Mouse (Mus musculus): ENCODE results near the gene Ar.
A peak's percentile ranks its signal among the peaks of the same experiment; 100 is the strongest.

Ar gene

DNA sequence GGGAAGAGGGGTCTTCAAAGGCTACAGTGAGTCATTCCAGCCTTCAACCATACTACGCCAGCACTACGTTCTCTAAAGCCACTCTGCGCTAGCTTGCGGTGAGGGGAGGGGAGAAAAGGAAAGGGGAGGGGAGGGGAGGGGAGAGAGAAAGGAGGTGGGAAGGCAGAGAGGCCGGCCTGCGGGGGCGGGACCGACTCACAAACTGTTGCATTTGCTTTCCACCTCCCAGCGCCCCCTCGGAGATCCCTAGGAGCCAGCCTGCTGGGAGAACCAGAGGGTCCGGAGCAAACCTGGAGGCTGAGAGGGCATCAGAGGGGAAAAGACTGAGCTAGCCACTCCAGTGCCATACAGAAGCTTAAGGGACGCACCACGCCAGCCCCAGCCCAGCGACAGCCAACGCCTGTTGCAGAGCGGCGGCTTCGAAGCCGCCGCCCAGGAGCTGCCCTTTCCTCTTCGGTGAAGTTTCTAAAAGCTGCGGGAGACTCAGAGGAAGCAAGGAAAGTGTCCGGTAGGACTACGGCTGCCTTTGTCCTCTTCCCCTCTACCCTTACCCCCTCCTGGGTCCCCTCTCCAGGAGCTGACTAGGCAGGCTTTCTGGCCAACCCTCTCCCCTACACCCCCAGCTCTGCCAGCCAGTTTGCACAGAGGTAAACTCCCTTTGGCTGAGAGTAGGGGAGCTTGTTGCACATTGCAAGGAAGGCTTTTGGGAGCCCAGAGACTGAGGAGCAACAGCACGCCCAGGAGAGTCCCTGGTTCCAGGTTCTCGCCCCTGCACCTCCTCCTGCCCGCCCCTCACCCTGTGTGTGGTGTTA is at the start of gene Ar:
Ar (plus strand) TSS at position 239 of the 812 bp plus-strand sequence.
- peak; percentile 12 for DNase-seq

GRCm38 (mm10) chrX:98149724-98150392 is 1.3 kb downstream of the Ar start:
- DNase-seq, result no peak

DNA sequence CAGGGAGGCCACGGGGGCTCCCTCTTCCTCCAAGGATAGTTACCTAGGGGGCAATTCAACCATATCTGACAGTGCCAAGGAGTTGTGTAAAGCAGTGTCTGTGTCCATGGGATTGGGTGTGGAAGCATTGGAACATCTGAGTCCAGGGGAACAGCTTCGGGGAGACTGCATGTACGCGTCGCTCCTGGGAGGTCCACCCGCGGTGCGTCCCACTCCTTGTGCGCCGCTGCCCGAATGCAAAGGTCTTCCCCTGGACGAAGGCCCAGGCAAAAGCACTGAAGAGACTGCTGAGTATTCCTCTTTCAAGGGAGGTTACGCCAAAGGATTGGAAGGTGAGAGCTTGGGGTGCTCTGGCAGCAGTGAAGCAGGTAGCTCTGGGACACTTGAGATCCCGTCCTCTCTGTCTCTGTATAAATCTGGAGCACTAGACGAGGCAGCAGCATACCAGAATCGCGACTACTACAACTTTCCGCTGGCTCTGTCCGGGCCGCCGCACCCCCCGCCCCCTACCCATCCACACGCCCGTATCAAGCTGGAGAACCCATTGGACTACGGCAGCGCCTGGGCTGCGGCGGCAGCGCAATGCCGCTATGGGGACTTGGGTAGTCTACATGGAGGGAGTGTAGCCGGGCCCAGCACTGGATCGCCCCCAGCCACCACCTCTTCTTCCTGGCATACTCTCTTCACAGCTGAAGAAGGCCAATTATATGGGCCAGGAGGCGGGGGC is 2.0 kb downstream of the Ar start:
- no peak for DNase-seq

GRCm38 (mm10) chrX:98189759-98190158 is 41.2 kb downstream of the Ar start:
- no peak for DNase-seq

DNA sequence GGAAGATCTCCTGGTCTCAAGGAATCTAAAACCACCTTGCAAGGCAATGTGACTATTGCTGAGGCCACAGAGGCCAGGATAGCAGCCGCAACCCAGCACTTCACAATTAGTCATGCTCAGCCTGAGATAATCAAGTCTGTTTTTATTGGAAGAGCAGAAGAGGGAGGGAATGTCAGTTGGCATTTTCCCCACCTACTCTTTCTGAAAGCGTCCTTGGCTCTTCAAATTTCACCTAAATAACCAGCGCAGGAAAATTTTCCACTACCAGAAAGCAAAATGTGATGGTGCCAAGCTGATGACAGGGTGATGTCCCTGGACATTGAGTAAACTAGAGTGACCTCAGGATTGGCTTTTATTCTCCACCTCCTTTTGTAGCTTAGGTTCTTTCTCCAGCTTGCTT is 57.2 kb downstream of the Ar start:
- DNase-seq, result no peak

DNA sequence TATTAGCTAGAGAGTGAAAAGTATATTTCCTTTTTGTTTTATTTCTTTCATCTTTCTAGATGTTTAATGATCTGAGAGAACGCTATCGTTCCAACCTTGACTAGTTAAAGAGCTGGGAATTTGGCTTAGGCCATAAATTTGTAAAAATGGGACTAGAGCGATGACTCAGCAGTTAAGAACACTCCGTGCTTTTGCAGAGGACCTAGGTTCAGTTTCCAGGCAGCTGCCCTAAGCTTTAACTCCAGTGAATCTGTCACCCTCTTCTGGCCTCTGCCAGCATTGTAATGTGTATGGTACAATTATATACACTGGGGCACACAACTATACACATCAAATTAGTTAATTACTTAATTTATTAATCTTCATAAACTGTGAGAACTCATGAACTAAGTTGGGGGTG is 58.6 kb downstream of the Ar start:
- no peak for DNase-seq

DNA sequence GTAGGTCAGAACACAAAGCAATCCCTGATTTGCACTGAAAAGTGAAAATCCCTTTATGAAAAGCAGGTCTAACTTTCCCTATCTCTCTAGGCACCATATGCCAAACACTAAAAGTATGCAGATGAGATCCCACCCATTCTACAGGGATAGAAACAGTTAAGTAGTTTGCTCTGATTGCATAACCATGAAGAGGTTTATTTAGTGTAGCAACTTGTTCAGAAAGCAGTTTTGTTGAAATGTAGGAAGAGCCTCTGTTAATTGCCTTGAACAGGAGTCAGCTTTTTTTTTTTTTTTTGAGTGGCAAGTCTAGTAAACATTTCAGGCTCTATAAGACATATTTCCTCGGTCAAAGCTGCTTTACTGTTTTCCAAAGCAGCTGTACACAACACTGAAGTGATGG is 67.5 kb downstream of the Ar start:
- DNase-seq, result no peak

DNA sequence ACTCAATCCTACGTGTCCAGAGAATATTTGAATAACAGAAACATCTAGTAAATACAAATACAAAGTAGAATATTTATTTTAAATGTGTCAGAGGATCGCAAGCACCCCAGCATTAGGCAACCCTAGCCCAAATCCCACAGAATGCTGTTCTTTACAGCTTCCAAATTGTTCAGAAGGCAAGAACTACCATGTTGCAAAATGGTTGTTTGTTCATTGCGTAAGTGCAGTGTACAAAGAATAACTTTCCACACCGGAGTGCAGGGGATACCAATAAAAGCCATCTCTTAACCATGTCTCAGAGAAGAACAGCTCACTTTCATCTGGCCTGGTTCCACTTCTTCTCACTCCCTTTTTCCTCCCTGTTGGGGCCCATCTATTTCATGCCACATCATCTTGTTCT is 90.4 kb downstream of the Ar start:
- DNase-seq, result no peak

DNA sequence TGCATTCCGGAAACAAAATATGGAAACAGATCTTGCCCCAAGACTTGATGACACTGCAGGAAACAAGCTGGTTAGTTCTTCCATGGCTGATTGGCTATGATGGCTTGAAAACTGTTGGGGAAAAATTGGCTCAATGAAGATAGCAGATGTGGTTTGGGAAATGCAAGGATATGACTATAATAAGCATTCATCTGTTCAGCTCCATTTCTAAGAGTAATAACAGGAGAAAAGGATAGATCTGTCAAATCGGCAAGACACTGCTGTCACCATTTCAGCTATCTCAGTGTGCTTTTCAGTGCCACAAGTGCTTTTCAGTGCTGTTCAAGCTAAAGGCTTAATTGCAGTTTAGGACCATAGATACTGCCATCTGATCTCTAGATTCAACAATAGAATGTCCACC is 96.5 kb downstream of the Ar start:
- DNase-seq, result no peak

GRCm38 (mm10) chrX:98248363-98248762 is 99.8 kb downstream of the Ar start:
- DNase-seq, result no peak

DNA sequence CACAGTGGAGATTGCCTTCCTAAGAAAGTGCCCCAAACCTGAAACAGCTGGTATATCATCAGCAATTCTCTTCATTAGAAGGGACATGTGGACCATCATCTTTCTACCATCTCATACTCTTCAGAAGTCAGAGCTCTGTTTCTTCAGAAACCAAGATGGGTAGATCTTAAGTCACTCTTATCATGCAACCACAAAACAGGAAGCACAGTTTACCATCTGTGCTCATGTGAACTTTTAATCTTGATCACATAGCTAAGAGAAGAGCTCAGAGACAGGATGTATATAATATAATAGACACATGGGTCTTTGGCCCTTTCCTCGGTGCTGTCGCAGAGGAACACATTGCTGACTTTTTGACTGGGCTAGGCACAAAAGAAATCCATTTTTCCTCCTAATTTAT is 111.1 kb downstream of the Ar start:
- no peak for DNase-seq

GRCm38 (mm10) chrX:98265755-98266154 is 117.2 kb downstream of the Ar start:
- no peak for DNase-seq

DNA sequence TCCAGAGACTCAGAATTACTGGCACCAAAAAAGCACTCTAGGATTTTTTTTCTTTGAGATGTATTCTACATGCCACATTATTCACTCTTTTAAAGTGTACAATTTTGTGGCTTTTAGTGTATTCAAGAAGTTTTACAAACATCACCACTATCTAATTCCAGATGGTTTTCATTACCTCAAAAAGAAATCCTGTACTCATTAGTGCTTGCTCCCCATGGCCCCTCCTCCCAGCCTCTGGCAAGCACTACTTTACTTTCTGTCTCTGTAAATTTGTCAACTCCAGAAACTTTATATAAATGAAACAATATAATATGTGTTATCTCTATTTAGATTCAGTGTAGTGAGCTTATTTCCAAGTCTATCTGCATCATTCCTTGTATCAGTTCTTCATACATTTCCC is 122.8 kb downstream of the Ar start:
- DNase-seq, result no peak

GRCm38 (mm10) chrX:98291763-98292162 is 143.2 kb downstream of the Ar start:
- no peak for DNase-seq

DNA sequence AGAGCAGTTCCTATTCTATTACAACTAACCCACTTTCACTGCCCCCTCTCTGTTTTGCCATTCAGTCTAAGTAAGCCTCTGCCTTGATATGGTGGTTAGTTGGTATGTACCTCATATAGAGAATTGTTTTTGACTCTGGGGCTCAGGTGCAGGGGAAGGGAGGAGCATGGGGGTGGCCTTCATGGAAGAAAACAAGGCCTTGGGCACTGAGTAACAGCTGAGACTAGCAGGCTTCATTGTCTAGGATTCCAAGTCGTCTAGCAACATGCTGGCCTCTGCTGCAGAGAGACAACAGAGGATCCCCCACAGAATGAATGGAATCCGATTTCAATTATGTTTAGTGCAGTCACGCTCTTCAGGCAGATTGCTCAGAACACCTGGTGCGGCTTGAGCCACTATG is 152.1 kb downstream of the Ar start:
- no peak for DNase-seq

- DNase-seq, result no peak
These were observed 153.4 kb downstream of the Ar start for GRCm38 (mm10) chrX:98301924-98302323.

- DNase-seq, result no peak
These were observed 167.4 kb downstream of the Ar start for GRCm38 (mm10) chrX:98315961-98316360.

DNA sequence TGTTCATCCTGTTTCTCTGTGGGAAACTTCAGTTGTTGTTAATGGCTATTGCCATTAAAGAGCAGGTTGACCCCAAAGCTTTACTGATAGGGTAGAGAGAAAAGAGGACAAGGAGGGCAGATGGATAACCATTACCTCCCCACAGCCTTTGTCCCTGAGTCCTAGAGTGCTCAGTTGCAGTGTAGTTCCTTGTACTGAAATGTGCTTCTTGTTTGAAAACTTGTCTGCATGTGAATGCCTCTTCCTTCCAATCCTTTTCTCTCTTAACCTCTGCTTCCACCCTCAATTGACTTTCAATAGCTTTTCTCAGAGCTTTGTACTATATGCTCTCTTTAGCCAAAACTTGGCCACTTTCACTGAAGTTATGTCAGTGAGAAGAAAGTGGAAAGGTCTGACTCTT is 168.9 kb downstream of the Ar start:
- DNase-seq, result no peak

- no peak for DNase-seq
These were observed 174.5 kb downstream of the Ar start for GRCm38 (mm10) chrX:98323105-98323504.

DNA sequence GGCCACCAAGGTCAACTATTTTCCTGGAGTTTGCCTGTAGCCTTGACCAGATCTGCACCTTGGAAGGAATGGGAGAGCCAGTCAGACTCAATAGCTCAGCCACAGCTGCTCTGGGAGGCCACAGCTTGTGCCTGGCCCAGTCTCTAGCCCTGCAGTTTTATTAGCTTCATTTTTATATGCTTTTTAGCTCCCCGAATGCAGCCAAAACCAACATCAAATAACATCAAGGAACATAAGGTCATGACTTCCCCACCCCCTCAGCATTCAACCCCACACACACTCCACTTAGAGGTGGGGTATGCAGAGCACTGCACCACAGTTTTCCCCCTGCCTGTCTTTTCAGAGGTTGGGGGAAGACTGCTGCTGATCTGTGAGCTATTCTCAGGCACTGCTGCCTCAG is 198.9 kb downstream of the Ar start:
- no peak for DNase-seq

GRCm38 (mm10) chrX:98348036-98348435 is 199.5 kb downstream of the Ar start:
- DNase-seq, result no peak
